Mouse (Mus musculus): ENCODE measurements around the gene Ano1. TPM values are rescaled to one million over a fixed set of nuclear protein-coding genes. Genes with fewer than 3 reads are reported as not detected.

Ano1 gene
- total RNA-seq, 2 experiments from 2014 or later = 3.1 to 3.5 TPM

- DNase-seq (ENCODE audit: low spot score in 2 of 2) = no peak
- intact Hi-C loops (cut with DNase I) = loop anchor here (2.0 kb wide), 1 partner anchor 23 kb away; no protein-coding TSS in a partner anchor
Observed at GRCm38 (mm10) chr7:144731182-144731896, 20.4 kb downstream of the Ano1 start.

- intact Hi-C loops (cut with DNase I) = no loop called here
- no peak for DNase-seq (ENCODE audit: low spot score in 2 of 2)
Observed at GRCm38 (mm10) chr7:144724283-144724682, 27.5 kb downstream of the Ano1 start.

GRCm38 (mm10) chr7:144719956-144720355 lies 31.8 kb downstream of the Ano1 start:
- intact Hi-C loops (cut with DNase I) = no loop called here
- DNase-seq (ENCODE audit: low spot score in 2 of 2) = no peak

- intact Hi-C loops (cut with DNase I) = no loop called here
- DNase-seq (ENCODE audit: low spot score in 2 of 2) = no peak
Observed at GRCm38 (mm10) chr7:144717736-144718135, 34.0 kb downstream of the Ano1 start.

- DNase-seq (ENCODE audit: low spot score in 2 of 2) = no peak
- intact Hi-C loops (cut with DNase I) = no loop called here
Observed at GRCm38 (mm10) chr7:144697870-144698269, 53.9 kb downstream of the Ano1 start.

GRCm38 (mm10) chr7:144696764-144697704 lies 54.7 kb downstream of the Ano1 start:
- intact Hi-C loops (cut with DNase I) = no loop called here
- no peak for DNase-seq (ENCODE audit: low spot score in 2 of 2)

- intact Hi-C loops (cut with DNase I) = no loop called here
- DNase-seq (ENCODE audit: low spot score in 2 of 2) = no peak
Observed at GRCm38 (mm10) chr7:144689855-144690254, 61.9 kb downstream of the Ano1 start.

- intact Hi-C loops (cut with DNase I) = no loop called here
- DNase-seq (ENCODE audit: low spot score in 2 of 2) = no peak
Observed at GRCm38 (mm10) chr7:144689136-144689535, 62.6 kb downstream of the Ano1 start.

- intact Hi-C loops (cut with DNase I) = no loop called here
- no peak for DNase-seq (ENCODE audit: low spot score in 2 of 2)
Observed at GRCm38 (mm10) chr7:144687663-144688381, 64.0 kb downstream of the Ano1 start.

GRCm38 (mm10) chr7:144684947-144685346 lies 66.8 kb downstream of the Ano1 start:
- no peak for DNase-seq (ENCODE audit: low spot score in 2 of 2)
- intact Hi-C loops (cut with DNase I) = no loop called here

GRCm38 (mm10) chr7:144684467-144684866 lies 67.3 kb downstream of the Ano1 start:
- peak; percentile 25 to 34 for DNase-seq (ENCODE audit: low spot score in 2 of 2)
- intact Hi-C loops (cut with DNase I) = no loop called here

GRCm38 (mm10) chr7:144680096-144680495 lies 71.7 kb downstream of the Ano1 start:
- intact Hi-C loops (cut with DNase I) = no loop called here
- no peak for DNase-seq (ENCODE audit: low spot score in 2 of 2)

GRCm38 (mm10) chr7:144678241-144679030 lies 73.3 kb downstream of the Ano1 start:
- intact Hi-C loops (cut with DNase I) = no loop called here
- DNase-seq (ENCODE audit: low spot score in 2 of 2) = no peak

GRCm38 (mm10) chr7:144677341-144678086 lies 74.3 kb downstream of the Ano1 start:
- DNase-seq (ENCODE audit: low spot score in 2 of 2) = no peak
- intact Hi-C loops (cut with DNase I) = no loop called here

- intact Hi-C loops (cut with DNase I) = no loop called here
- no peak for DNase-seq (ENCODE audit: low spot score in 2 of 2)
Observed at GRCm38 (mm10) chr7:144675632-144676031, 76.1 kb downstream of the Ano1 start.

- intact Hi-C loops (cut with DNase I) = no loop called here
- no peak for DNase-seq (ENCODE audit: low spot score in 2 of 2)
Observed at GRCm38 (mm10) chr7:144669895-144670294, 81.9 kb downstream of the Ano1 start.

- intact Hi-C loops (cut with DNase I) = no loop called here
- DNase-seq (ENCODE audit: low spot score in 2 of 2) = no peak
Observed at GRCm38 (mm10) chr7:144668603-144669278, 83.0 kb downstream of the Ano1 start.

- DNase-seq (ENCODE audit: low spot score in 2 of 2) = no peak
- intact Hi-C loops (cut with DNase I) = no loop called here
Observed at GRCm38 (mm10) chr7:144667091-144667490, 84.7 kb downstream of the Ano1 start.
